Mouse (Mus musculus): ENCODE measurements around the gene Gtf2a1. TPM values are rescaled to one million over a fixed set of nuclear protein-coding genes. Genes with fewer than 3 reads are reported as not detected.
A peak's percentile ranks its signal among the peaks of the same experiment; 100 is the strongest.

The Gtf2a1 gene
- 45.5 and 47.9 TPM in 2 replicates for polyA plus RNA-seq (2014; fragmentation: Nextera tagmentation; extraction: Ambion mirVana)

DNA sequence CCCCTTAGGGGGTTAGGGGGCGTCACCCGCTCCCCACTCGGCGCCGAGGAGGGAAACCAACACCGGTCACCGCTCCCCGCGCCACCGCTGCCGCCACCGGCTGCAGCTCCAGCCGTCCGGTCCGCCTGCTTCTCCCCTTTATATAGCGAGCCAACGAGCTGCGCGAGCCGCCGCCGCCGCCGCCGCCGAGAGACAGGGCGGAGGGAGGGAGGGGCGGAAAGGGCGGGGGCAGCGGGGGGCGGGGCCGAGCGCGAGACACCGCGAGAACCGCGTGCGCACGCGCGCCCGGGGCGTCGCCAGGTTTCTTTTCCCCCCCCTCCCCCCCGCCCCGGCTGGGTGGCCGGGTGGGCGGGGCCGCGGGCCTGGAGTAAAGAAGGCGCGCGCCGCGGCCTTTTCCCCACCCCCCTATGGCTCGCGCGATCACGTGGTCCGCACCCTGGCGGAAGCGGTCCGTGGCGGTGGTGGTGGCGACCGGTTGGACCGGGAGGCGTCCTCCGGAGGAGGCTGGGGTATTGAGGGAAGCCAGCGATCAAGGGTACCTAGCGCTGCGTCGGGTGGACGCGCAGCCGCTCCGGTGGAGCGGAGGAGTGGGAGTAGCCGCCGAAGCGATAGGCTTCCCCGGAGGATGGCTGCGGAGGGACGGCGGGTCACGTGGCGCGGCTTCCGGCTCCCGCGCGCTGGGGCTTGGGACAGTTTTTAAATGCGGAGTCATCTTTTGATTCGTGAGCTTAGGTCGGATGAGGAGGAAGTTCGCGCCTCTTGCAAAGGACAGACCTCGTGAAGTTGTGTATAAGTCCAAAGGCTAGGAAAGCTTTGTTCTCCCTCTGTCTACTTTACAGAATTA lies at the start of gene Gtf2a1:
Gtf2a1 (minus strand) TSS at position 641 of the 844 bp plus-strand sequence.
- peak within 1 kb of the TSS; percentile 98 for H3K27ac ChIP-seq (ENCODE audit: low read depth, low read length)
- H3K27me3 ChIP-seq (ENCODE audit: control insufficient read depth, insufficient read depth, low read length): no peaks in the 10 kb centered on the region
- peak within 1 kb of the TSS; percentile 54 for H3K4me2 ChIP-seq (ENCODE audit: low read depth, low read length, severe bottlenecking)
- peak within 1 kb of the TSS; percentile 97 for H3K4me3 ChIP-seq (ENCODE audit: low read depth, low read length)
- H3K9ac ChIP-seq (ENCODE audit: low read length): peak within 1 kb of the TSS; percentile 100
- DNase-seq (ENCODE audit: low spot score) (peak; percentile 99), ATAC-seq (replicated peaks; ENCODE audit: low FRiP score) (peak; percentile 87)
- peaks cover 4% of the 10 kb centered on the region; the same call in 1 of the 2 replicates for H3K4me1 ChIP-seq (replicated peaks; ENCODE audit: control insufficient read depth, insufficient read depth, low read length)
- H3K36me3 ChIP-seq (ENCODE audit: control insufficient read depth, insufficient read depth, low read length): peaks cover 3% of the 10 kb centered on the region; the same call in 1 of the 2 replicates
- under 1% methylated on average over 71 of the region's 99 CpGs for WGBS
- no peaks in the 10 kb centered on the region for H3K9me3 ChIP-seq (ENCODE audit: control insufficient read depth, low read length)

DNA sequence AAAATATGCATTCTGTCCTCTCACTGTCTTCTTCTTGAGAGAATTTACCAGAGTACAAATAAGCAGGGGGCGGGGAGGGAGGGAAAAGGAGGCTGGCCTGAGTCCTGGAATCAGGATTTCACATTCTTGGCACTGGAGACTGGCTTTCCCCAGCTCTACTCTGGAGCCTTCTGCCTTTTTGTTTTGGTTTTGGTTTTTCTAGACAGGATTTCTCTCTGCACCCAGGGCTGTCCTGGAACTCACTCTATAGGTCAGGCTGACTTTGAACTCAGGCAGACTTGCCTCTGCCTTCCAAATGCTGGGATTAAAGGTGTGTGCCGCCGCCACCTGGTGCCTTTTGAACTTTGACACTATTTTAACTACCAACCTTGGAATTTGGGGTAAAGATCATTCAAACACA lies 48.1 kb upstream of the Gtf2a1 start:
- no peak overlapping the region for H3K4me3 ChIP-seq (ENCODE audit: low read depth, low read length)
- WGBS: 90% methylated on average over 3 of the region's 3 CpGs
- H3K4me1 ChIP-seq (replicated peaks; ENCODE audit: control insufficient read depth, insufficient read depth, low read length): peaks cover 5% of the 10 kb centered on the region; the same call in 1 of the 2 replicates
- DNase-seq (ENCODE audit: low spot score) (no peak), ATAC-seq (replicated peaks; ENCODE audit: low FRiP score) (no peak)
- no peaks in the 10 kb centered on the region; the same call in 1 of the 2 replicates for H3K36me3 ChIP-seq (ENCODE audit: control insufficient read depth, insufficient read depth, low read length)
- H3K27me3 ChIP-seq (ENCODE audit: control insufficient read depth, insufficient read depth, low read length): no peaks in the 10 kb centered on the region
- H3K27ac ChIP-seq (ENCODE audit: low read depth, low read length): no peak overlapping the region
- no peak overlapping the region for H3K4me2 ChIP-seq (ENCODE audit: low read depth, low read length, severe bottlenecking)
- peaks cover under 1% of the 10 kb centered on the region; the same call in 1 of the 2 replicates for H3K9me3 ChIP-seq (ENCODE audit: control insufficient read depth, low read length)
- H3K9ac ChIP-seq (ENCODE audit: low read length): no peak overlapping the region

DNA sequence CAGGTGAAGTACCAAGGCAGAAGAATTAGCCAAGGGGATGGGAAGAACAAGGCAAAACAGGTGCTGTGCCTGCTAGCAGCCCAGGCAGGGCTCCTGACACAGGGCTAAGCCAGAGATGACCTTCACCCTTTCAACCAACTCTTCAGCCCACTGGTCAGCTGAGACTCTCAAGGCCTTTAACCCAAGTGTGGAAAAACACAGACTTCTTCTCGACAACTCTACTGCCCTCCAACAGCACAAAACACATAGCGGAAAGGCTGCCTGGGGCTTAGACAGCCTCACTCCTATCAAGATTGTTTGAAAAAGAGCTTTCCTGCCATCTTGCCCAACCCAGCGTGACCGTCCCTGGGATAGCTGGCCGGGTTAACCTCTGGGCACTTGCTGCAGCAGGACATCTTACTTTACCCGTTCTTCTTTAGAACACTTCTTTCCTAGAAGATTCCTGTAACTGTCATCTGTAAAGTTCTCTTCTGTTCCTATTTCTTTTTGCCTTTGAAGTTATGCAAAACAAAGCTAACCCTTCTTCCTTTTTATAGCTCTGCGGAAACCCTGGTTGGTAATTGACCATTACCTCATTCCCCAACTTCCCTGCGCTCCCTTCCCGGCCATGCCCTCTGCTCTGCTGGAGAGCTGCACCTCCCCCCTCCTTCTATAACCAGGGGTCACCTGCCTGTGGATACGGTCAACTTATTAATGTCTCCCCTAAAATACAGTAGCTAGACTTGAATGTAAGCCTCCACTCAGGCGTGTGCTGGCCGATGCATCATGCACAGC lies 47.0 kb upstream of the Gtf2a1 start:
- no peak overlapping the region for H3K4me2 ChIP-seq (ENCODE audit: low read depth, low read length, severe bottlenecking)
- H3K4me3 ChIP-seq (ENCODE audit: low read depth, low read length): no peak overlapping the region
- ATAC-seq (replicated peaks; ENCODE audit: low FRiP score): no peak
- peaks cover 3% of the 10 kb centered on the region; the same call in 1 of the 2 replicates for H3K4me1 ChIP-seq (replicated peaks; ENCODE audit: control insufficient read depth, insufficient read depth, low read length)
- H3K27ac ChIP-seq (ENCODE audit: low read depth, low read length): no peak overlapping the region
- 85% methylated on average over 12 of the region's 12 CpGs for WGBS
- H3K36me3 ChIP-seq (ENCODE audit: control insufficient read depth, insufficient read depth, low read length): no peaks in the 10 kb centered on the region; the same call in 1 of the 2 replicates
- no peaks in the 10 kb centered on the region for H3K27me3 ChIP-seq (ENCODE audit: control insufficient read depth, insufficient read depth, low read length)
- H3K9ac ChIP-seq (ENCODE audit: low read length): no peak overlapping the region
- no peak for DNase-seq (ENCODE audit: low spot score)
- H3K9me3 ChIP-seq (ENCODE audit: control insufficient read depth, low read length): peaks cover 4% of the 10 kb centered on the region; the same call in 1 of the 2 replicates

DNA sequence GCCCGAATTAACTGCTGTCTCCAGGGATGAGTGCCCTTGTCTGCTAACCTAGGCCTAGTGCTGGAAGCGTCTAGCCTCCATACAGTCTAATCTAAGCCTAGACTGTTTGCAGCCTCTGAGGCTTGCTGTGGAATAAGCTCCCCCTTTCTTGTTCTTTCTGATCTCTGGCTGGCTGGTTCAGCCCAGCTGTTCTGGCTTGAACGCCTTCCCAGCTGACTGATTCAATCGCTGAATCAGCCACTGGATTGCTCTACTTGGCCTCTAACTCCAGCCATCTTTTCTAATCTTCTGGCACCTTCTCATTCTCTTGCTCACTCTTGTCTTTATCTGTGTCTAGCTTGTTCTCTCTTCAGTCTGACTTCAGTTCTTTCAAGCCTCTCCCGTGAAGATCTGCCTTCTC lies 36.2 kb upstream of the Gtf2a1 start:
- Histone ChIP-seq H3K9ac (ENCODE audit: low read length) (no peak overlapping the region), H3K27ac (ENCODE audit: low read depth, low read length) (no peak overlapping the region), H3K4me3 (ENCODE audit: low read depth, low read length) (no peak overlapping the region), H3K36me3 (ENCODE audit: control insufficient read depth, insufficient read depth, low read length) (no peaks in the 10 kb centered on the region), H3K4me2 (ENCODE audit: low read depth, low read length, severe bottlenecking) (no peak overlapping the region), H3K27me3 (ENCODE audit: control insufficient read depth, insufficient read depth, low read length) (no peaks in the 10 kb centered on the region), H3K4me1 (replicated peaks; ENCODE audit: control insufficient read depth, insufficient read depth, low read length) (no peaks in the 10 kb centered on the region), H3K9me3 (ENCODE audit: control insufficient read depth, low read length) (no peaks in the 10 kb centered on the region)
- DNase-seq (ENCODE audit: low spot score) (no peak), ATAC-seq (replicated peaks; ENCODE audit: low FRiP score) (no peak)
- whole genome bisulfite sequencing: 84% methylated on average over 5 of the region's 5 CpGs

DNA sequence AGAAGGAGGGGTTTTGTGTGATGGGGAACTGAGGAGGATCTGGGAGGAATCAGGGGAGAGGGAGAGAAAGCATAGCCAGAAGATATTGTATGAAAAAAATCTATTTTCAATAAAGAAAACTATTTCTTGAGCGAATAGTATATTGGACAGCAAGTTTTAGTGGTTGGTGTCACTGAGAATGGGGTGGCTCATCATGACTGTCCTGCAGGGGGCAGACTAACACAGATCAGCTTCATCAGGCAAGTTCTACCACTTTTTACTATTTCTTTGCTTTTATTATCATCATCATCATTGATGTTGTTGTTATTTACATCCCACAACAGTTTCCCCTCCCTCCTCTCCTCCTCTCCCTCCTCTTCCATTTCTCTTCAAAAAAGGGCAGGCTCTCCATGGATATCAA lies 34.7 kb upstream of the Gtf2a1 start:
- ATAC-seq (replicated peaks; ENCODE audit: low FRiP score): no peak
- Histone ChIP-seq H3K9ac (ENCODE audit: low read length) (no peak overlapping the region), H3K9me3 (ENCODE audit: control insufficient read depth, low read length) (no peaks in the 10 kb centered on the region), H3K27ac (ENCODE audit: low read depth, low read length) (no peak overlapping the region), H3K36me3 (ENCODE audit: control insufficient read depth, insufficient read depth, low read length) (no peaks in the 10 kb centered on the region), H3K4me1 (replicated peaks; ENCODE audit: control insufficient read depth, insufficient read depth, low read length) (no peaks in the 10 kb centered on the region), H3K27me3 (ENCODE audit: control insufficient read depth, insufficient read depth, low read length) (no peaks in the 10 kb centered on the region), H3K4me2 (ENCODE audit: low read depth, low read length, severe bottlenecking) (no peak overlapping the region), H3K4me3 (ENCODE audit: low read depth, low read length) (no peak overlapping the region)
- DNase-seq (ENCODE audit: low spot score): no peak
- WGBS: 65% methylated on average over 1 of the region's 1 CpGs

DNA sequence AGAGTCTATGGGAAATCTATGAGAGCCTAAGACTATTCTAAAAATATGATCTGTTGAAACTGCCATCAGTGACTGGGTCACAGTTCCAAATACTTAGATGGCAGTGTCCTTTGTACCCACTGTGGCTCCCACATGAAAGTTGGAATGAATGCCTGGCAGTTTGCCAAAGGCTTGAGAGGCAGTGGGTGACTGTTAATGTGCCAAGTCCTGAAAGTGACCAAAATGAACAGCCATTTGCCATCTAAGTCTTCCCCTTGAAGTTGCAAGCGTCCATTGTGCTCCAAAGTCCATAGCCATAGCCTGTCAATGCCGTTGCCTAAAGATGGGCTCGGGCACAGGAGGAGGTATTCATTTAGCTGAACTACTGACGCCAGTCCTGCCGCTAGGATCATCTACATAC lies 19.1 kb upstream of the Gtf2a1 start:
- H3K27ac ChIP-seq (ENCODE audit: low read depth, low read length): no peak overlapping the region
- ATAC-seq (replicated peaks; ENCODE audit: low FRiP score): no peak
- H3K27me3 ChIP-seq (ENCODE audit: control insufficient read depth, insufficient read depth, low read length): no peaks in the 10 kb centered on the region
- no peak overlapping the region for H3K4me2 ChIP-seq (ENCODE audit: low read depth, low read length, severe bottlenecking)
- no peak overlapping the region for H3K4me3 ChIP-seq (ENCODE audit: low read depth, low read length)
- H3K9me3 ChIP-seq (ENCODE audit: control insufficient read depth, low read length): no peaks in the 10 kb centered on the region
- WGBS: 88% methylated on average over 5 of the region's 5 CpGs
- no peak for DNase-seq (ENCODE audit: low spot score)
- no peaks in the 10 kb centered on the region for H3K4me1 ChIP-seq (replicated peaks; ENCODE audit: control insufficient read depth, insufficient read depth, low read length)
- no peak overlapping the region for H3K9ac ChIP-seq (ENCODE audit: low read length)
- H3K36me3 ChIP-seq (ENCODE audit: control insufficient read depth, insufficient read depth, low read length): no peaks in the 10 kb centered on the region

DNA sequence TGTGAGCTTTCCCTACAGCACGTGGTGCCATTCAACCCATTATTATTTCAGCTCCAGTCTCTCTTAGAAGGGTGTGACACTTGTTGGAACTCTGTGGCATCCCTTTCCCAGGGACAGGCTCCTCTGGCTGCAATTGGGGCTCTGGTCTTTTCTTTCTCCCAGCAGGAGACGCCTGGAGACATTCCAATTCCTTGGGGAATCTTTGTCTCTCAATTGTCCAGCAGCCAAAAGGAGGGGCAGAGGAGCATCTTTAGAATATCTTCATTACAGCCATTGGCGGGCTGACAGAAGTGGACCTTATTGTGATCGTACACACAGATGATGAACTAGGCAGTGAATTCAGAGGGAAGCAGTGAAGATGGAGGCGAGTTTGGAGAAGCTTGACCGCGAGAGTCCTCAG lies 17.4 kb upstream of the Gtf2a1 start:
- Histone ChIP-seq H3K27ac (ENCODE audit: low read depth, low read length) (no peak overlapping the region), H3K4me1 (replicated peaks; ENCODE audit: control insufficient read depth, insufficient read depth, low read length) (no peaks in the 10 kb centered on the region), H3K4me2 (ENCODE audit: low read depth, low read length, severe bottlenecking) (no peak overlapping the region), H3K27me3 (ENCODE audit: control insufficient read depth, insufficient read depth, low read length) (no peaks in the 10 kb centered on the region), H3K36me3 (ENCODE audit: control insufficient read depth, insufficient read depth, low read length) (no peaks in the 10 kb centered on the region), H3K9me3 (ENCODE audit: control insufficient read depth, low read length) (no peaks in the 10 kb centered on the region), H3K9ac (ENCODE audit: low read length) (no peak overlapping the region), H3K4me3 (ENCODE audit: low read depth, low read length) (no peak overlapping the region)
- WGBS: 48% methylated on average over 7 of the region's 7 CpGs
- no peak for DNase-seq (ENCODE audit: low spot score)
- ATAC-seq (replicated peaks; ENCODE audit: low FRiP score): no peak

DNA sequence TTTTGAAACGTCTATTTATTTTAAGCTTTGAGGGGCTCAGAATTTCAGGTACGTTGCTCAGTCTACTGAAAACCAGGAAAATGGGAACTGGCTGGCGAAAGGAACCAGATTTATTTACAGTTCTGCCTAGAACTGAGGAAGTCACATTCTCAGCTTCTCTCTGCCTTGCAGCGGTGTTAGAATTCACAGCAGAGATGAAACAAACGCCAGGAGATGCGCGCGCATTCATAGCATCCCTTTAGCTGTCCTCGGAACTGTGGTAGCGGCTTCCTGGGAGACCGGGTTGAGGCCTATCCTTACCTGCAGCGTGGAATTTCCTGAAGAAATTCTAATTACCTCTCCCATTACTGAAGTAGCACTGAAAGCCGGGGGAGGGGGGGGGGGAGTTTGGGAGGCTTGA lies 16.4 kb upstream of the Gtf2a1 start:
- WGBS: 89% methylated on average over 13 of the region's 13 CpGs
- ATAC-seq (replicated peaks; ENCODE audit: low FRiP score) (no peak), DNase-seq (ENCODE audit: low spot score) (no peak)
- Histone ChIP-seq H3K27ac (ENCODE audit: low read depth, low read length) (no peak overlapping the region), H3K9ac (ENCODE audit: low read length) (no peak overlapping the region), H3K9me3 (ENCODE audit: control insufficient read depth, low read length) (no peaks in the 10 kb centered on the region), H3K36me3 (ENCODE audit: control insufficient read depth, insufficient read depth, low read length) (no peaks in the 10 kb centered on the region), H3K4me3 (ENCODE audit: low read depth, low read length) (no peak overlapping the region), H3K4me1 (replicated peaks; ENCODE audit: control insufficient read depth, insufficient read depth, low read length) (no peaks in the 10 kb centered on the region), H3K27me3 (ENCODE audit: control insufficient read depth, insufficient read depth, low read length) (no peaks in the 10 kb centered on the region), H3K4me2 (ENCODE audit: low read depth, low read length, severe bottlenecking) (no peak overlapping the region)
